Mouse (Mus musculus): ENCODE measurements around the gene Btrc. TPM values are rescaled to one million over a fixed set of nuclear protein-coding genes. Genes with fewer than 3 reads are reported as not detected.

Btrc gene
- polyA plus RNA-seq, 1 experiment from 2014 or later = 65.9 TPM

DNA sequence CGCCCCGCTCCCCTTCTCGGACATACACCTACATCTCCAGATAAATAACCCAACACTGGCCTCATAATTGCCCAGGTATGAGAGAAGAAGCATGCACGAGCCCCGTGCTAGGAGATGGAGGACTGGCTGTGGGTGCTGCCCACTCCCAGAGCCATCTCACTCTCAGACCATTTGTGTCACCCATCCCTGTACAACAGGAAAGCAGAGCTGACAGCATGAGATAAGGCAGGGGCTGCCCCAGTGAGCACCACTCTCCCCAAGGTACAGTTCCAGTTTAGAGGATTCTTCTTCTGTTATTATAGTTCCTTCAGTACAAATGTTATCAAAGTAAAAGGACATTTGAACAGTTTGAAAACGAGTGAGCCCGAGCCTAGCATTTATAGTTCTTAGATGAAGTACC lies 163.8 kb downstream of the Btrc start:
- Histone ChIP-seq H3K36me3 (replicated peaks) (peaks cover 24% of the 10 kb centered on the region), H3K4me3 (no peak overlapping the region), H3K9ac (no peak overlapping the region), H3K4me1 (no peaks in the 10 kb centered on the region), H3K27me3 (replicated peaks) (no peaks in the 10 kb centered on the region), H3K9me3 (no peaks in the 10 kb centered on the region), H3K4me2 (no peak overlapping the region), H3K27ac (no peak overlapping the region)
- WGBS = 94% methylated on average over 7 of the region's 7 CpGs
- no peak for ATAC-seq (replicated peaks)

DNA sequence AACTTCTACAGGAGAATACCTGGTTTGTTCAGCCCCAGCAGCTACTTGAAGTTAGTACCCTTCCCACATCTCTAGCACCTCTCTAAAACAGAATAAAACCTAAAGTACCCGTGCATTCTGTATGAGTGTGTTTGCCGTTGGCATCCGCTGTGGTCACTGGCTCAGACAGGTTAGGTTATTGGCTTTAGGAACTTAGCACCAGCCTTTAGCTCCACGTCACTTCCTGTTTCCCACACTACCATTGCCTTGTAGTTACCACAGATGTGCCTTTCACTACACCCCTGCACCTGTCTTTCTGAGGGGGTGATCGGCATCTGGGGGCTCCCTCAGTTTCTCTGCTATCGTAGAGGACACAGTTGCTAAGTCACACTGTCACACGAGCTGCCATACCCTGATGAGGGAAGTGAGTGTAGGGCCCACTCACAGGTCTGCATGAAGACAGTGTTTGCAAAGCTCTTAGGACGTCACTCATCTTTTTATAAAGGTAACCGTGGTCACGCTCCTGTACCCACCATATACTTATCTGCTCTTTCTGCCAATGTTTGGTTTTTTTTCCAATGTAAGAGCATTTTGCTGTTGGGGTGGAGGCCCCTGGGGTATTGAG lies 164.5 kb downstream of the Btrc start:
- peaks cover 24% of the 10 kb centered on the region for H3K36me3 ChIP-seq (replicated peaks)
- no peaks in the 10 kb centered on the region for H3K9me3 ChIP-seq
- 95% methylated on average over 10 of the region's 10 CpGs for WGBS

DNA sequence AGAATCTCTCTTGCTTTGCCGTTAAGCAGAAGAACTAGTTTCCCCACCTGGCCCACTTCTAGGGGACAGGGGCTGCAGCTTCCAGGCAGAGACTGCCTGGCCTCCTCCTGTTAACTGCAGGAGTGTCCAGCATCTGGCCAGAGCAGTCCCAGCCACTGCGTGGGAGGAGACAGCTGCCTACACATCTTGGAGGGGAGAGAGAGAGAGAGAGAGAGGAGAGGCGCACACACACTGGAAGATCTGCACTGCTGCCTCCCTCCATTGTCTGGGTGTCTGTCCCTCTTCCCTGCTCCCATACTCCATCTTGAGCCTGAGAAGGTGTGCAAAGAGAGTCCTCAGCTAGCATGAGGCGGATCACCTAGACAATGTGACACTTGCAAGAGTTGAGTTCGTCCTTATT lies 165.8 kb downstream of the Btrc start:
- peaks cover 23% of the 10 kb centered on the region for H3K36me3 ChIP-seq (replicated peaks)
- no peaks in the 10 kb centered on the region for H3K4me1 ChIP-seq
- H3K9ac ChIP-seq = no peak overlapping the region
- H3K9me3 ChIP-seq = no peaks in the 10 kb centered on the region
- WGBS = 91% methylated on average over 5 of the region's 5 CpGs
- no peak for ATAC-seq (replicated peaks)
- H3K27ac ChIP-seq = no peak overlapping the region
- no peak overlapping the region for H3K4me2 ChIP-seq
- no peak overlapping the region for H3K4me3 ChIP-seq
- no peaks in the 10 kb centered on the region for H3K27me3 ChIP-seq (replicated peaks)

More for the DNA sequence above, 164.5 kb downstream of the Btrc start:
- no peak for ATAC-seq (replicated peaks)
- Histone ChIP-seq H3K4me2 (no peak overlapping the region), H3K4me3 (no peak overlapping the region), H3K27me3 (replicated peaks) (no peaks in the 10 kb centered on the region), H3K9ac (no peak overlapping the region), H3K4me1 (no peaks in the 10 kb centered on the region), H3K27ac (no peak overlapping the region)

DNA sequence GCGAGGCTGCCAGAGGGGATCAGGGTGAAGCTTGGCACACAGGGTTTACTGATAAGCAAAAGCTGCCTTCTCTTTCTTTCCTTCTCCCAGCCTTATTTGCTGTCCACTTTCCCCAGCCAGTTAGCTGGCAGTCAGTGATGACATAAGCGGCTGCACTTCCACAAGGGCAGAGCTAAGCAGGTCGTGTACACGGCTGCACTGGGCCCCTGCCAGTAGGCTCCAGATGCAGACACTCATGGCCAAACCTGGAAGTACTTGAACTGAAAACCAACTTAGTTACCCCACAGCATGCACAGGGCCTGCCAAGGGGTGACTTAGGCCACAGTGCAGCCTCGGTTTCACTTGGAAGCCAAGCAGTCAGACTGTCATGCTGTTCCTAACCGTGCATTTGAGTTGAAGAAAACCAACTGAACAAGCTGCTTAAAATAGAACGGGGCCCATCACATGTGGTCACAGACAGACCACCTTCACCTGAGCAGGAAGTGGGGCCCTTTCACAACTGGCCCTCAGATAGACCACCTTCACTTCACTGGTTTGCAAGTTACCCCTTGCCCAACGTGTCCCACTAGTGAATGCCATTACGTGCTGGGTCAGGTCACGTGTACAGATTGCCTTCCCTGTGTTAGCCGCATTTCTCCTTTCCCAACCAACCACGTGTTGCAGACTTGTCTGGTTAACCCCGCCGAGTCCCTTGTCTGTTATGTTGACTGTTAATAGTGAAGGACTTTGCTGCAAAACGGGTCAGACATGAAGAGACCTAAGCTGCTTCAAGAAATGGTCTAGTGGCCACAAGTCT lies 166.9 kb downstream of the Btrc start:
- ATAC-seq (replicated peaks) = no peak
- Histone ChIP-seq H3K27me3 (replicated peaks) (no peaks in the 10 kb centered on the region), H3K4me3 (no peak overlapping the region), H3K4me1 (no peaks in the 10 kb centered on the region), H3K27ac (no peak overlapping the region), H3K36me3 (replicated peaks) (peaks cover 20% of the 10 kb centered on the region), H3K9me3 (no peaks in the 10 kb centered on the region), H3K4me2 (no peak overlapping the region), H3K9ac (no peak overlapping the region)
- WGBS = 86% methylated on average over 15 of the region's 15 CpGs

DNA sequence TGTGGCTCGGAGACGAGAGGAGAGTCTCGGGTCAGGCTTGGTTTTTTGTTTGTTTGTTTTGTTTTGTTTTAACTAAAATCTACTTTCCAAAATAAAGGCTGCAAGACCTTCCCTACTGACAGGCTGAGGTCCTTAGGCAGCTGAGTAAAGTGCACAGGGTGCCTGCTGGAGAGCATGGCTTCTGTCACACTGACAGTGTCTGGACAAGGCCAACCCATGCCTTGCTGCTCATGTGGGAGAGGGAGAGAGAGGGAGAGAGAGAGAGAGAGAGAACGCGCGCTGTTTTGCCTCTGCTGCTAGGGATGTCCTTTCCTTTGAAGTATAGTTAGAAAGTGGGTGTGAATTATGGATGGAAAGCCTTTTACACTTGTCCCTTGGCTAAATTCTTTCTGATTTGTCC lies 168.0 kb downstream of the Btrc start:
- no peaks in the 10 kb centered on the region for H3K4me1 ChIP-seq
- H3K27ac ChIP-seq = no peak overlapping the region
- H3K27me3 ChIP-seq (replicated peaks) = no peaks in the 10 kb centered on the region
- H3K9ac ChIP-seq = no peak overlapping the region
- WGBS = 73% methylated on average over 6 of the region's 6 CpGs
- peaks cover 20% of the 10 kb centered on the region for H3K36me3 ChIP-seq (replicated peaks)
- no peak for ATAC-seq (replicated peaks)
- no peaks in the 10 kb centered on the region for H3K9me3 ChIP-seq
- H3K4me3 ChIP-seq = no peak overlapping the region
- no peak overlapping the region for H3K4me2 ChIP-seq

DNA sequence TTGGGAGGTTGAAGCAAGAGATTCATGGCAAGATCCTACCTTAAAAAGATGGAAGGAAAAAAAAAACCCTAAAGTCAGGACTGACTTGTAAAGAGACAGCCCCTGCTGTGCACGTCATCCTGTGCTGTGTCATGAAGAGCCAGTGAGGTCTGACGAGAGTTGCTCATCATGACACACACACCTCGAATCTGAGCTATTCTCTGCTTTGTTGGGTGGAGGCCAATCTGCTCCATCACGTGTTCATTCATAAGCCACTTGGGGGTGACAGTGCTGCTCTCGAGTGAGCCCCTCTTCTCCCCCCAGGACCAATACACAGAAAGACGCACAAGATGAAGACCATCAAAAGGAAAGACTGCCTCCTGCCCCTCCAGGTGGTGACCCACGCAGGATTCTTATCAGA lies 170.1 kb downstream of the Btrc start:
- Histone ChIP-seq H3K36me3 (replicated peaks) (peaks cover 6% of the 10 kb centered on the region; the same call in 1 of the 2 replicates), H3K27me3 (replicated peaks) (no peaks in the 10 kb centered on the region), H3K4me1 (no peaks in the 10 kb centered on the region), H3K9ac (no peak overlapping the region), H3K4me3 (no peak overlapping the region), H3K4me2 (no peak overlapping the region), H3K27ac (no peak overlapping the region), H3K9me3 (no peaks in the 10 kb centered on the region)
- no peak for ATAC-seq (replicated peaks)
- 60% methylated on average over 7 of the region's 7 CpGs for WGBS

DNA sequence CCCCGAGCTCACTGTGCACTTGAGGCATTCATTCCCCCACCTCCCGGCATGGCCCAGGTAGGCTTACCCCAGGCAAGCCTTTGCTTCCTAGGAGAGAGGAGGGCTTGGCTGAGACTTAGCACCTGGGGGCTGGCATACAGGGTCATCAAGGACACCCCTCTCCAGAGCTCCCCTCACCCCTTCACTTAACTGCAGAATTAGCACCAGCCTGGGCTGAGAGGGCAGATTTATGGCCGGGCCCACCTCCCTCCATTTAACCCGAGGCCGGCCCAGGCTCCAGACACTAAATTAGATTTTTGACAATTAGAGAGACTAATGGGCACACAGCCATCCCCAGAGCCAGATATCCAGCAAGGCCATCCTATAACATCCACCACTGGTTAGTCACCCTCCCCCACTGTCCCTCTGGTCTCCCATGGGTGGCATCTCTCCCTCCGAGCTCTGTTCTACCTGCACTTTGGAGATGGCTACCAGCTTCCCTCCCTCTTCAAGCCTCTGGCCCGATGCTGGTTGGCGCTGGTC lies 171.7 kb downstream of the Btrc start:
- H3K4me3 ChIP-seq = no peak overlapping the region
- H3K4me1 ChIP-seq = peaks cover under 1% of the 10 kb centered on the region; the same call in 1 of the 2 replicates
- no peak for ATAC-seq (replicated peaks)
- no peaks in the 10 kb centered on the region for H3K36me3 ChIP-seq (replicated peaks)
- no peak overlapping the region for H3K4me2 ChIP-seq
- no peak overlapping the region for H3K27ac ChIP-seq
- no peaks in the 10 kb centered on the region for H3K27me3 ChIP-seq (replicated peaks)
- 79% methylated on average over 8 of the region's 8 CpGs for WGBS
- H3K9me3 ChIP-seq = no peaks in the 10 kb centered on the region
- H3K9ac ChIP-seq = no peak overlapping the region

DNA sequence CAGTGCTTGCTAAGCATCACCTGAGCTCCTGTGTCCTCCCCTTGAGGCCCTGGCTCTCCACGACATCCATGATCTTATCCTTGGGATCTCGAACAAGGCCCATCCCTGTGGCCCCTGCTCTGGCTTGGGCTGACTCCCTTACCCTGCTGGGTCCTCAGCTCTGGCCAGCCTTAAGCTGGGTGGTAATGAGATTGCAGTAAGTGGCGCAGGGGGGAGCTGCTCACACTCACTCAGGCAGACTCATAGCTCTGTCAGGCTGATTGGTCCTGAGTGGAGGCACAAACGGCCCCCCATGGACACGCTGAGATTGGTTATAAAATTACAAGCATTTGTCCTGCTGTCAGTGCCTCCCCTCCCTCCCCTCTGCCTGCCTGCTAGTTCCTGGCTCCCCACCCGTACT lies 172.4 kb downstream of the Btrc start:
- H3K9ac ChIP-seq = no peak overlapping the region
- no peak overlapping the region for H3K4me2 ChIP-seq
- 62% methylated on average over 6 of the region's 6 CpGs for WGBS
- no peak for ATAC-seq (replicated peaks)
- H3K9me3 ChIP-seq = no peaks in the 10 kb centered on the region
- no peak overlapping the region for H3K27ac ChIP-seq
- H3K4me1 ChIP-seq = peaks cover 7% of the 10 kb centered on the region
- no peak overlapping the region for H3K4me3 ChIP-seq
- H3K36me3 ChIP-seq (replicated peaks) = no peaks in the 10 kb centered on the region
- H3K27me3 ChIP-seq (replicated peaks) = no peaks in the 10 kb centered on the region

DNA sequence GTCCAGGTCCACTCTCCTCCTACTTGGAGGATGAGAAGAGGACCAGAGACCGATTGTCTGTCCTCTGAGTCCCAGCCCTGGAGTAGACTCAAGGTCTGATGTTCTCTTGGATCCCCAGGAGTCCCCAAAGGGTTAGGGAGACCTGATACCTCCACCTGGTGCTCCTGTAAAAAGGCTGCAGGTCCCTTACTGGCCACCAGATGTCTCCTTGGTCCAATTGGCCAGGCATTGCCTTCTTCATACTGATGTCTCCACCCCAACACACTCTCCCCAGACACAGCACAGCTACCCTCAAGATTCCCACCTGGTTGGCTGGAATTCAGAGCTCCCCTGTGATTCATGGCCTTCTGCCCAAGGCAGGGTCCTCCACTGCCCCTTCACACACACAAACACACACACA lies 174.0 kb downstream of the Btrc start:
- Histone ChIP-seq H3K36me3 (replicated peaks) (no peaks in the 10 kb centered on the region), H3K4me2 (no peak overlapping the region), H3K27ac (no peak overlapping the region), H3K9me3 (no peaks in the 10 kb centered on the region), H3K4me3 (no peak overlapping the region), H3K4me1 (peaks cover 15% of the 10 kb centered on the region), H3K9ac (no peak overlapping the region), H3K27me3 (replicated peaks) (peaks cover 5% of the 10 kb centered on the region)
- ATAC-seq (replicated peaks) = no peak
- WGBS = 42% methylated on average over 1 of the region's 1 CpGs

DNA sequence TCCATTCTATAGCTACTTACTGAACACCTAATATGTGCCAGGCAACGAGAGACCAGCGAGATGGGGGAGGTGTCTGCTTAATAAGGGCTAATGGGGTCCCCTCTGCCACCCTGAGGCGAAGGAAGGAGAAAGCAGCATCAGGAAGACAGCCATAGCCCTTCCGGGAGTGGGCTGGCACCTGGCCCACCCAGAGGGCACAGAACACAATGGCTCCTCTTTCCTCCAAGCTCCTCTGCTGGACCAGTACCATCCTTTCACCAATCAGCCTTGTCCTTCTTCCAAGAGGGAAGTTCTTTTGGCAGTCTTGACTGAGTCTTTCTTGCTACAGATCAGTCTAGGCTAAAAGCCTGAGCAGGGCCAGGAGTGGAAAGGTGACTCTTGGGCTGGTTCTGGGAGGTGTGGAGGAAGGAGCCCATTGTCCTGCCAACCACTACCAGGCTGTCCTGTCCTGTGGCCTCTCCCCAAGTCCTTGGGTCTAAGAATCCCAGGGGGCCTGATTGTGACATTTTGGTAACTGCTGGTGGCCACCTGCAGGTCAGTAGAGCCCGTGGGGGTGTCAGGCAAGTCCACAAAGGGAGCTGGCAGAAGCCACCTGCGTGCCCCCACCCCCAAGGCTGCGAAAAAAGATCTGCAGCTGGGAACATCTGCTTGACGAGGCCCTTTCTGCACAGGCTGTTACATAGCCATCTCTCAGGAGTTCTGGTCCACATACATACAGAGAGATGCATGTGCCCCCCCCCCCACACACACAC lies 177.3 kb downstream of the Btrc start:
- peak overlapping the region; percentile 81 for H3K4me2 ChIP-seq
- peaks cover 29% of the 10 kb centered on the region for H3K27me3 ChIP-seq (replicated peaks)
- H3K4me1 ChIP-seq = peaks cover 23% of the 10 kb centered on the region
- H3K9ac ChIP-seq = peak overlapping the region; percentile 50
- H3K36me3 ChIP-seq (replicated peaks) = no peaks in the 10 kb centered on the region
- no peak overlapping the region for H3K27ac ChIP-seq
- peak; percentile 13; the same call in 1 of the 2 replicates for ATAC-seq (replicated peaks)
- peak overlapping the region; percentile 43 for H3K4me3 ChIP-seq
- no peaks in the 10 kb centered on the region for H3K9me3 ChIP-seq
- WGBS = 24% methylated on average over 8 of the region's 8 CpGs

DNA sequence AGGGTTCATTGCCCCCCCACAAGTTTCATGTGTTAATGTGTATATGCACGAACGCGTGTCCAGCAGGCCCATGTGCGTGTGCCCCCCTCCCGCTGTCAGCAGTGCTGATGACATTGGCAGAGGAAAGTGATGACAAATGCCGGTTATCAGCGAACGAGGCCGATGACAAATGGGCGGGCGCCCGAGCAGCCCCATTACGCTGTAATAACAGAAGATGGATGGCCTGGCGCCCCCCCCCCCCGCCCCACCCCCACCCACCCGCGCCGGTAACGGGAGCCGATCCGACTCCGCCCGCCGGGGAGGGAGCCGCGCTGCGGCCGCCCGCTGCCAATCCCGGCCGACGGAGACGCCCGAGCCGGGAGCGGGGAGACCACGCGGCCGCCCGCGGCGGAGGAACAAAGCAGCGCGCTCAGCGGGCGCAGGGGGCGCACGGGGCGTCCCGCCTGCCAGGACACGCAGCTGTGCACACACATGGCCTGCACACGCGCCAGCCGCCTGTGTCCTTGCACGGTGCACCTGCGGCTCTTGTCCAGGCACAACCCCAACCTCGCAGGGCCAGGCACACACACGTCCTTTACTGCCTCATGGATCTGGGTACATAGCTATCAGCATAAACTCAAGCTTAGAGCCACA lies 178.0 kb downstream of the Btrc start:
- peak; percentile 65 for ATAC-seq (replicated peaks)
- Histone ChIP-seq H3K9ac (peak overlapping the region; percentile 50), H3K27ac (peak overlapping the region; percentile 55), H3K9me3 (no peaks in the 10 kb centered on the region), H3K27me3 (replicated peaks) (peaks cover 36% of the 10 kb centered on the region), H3K4me1 (peaks cover 23% of the 10 kb centered on the region), H3K4me3 (peak overlapping the region; percentile 43), H3K36me3 (replicated peaks) (no peaks in the 10 kb centered on the region), H3K4me2 (peak overlapping the region; percentile 81)
- WGBS = under 1% methylated on average over 34 of the region's 58 CpGs

DNA sequence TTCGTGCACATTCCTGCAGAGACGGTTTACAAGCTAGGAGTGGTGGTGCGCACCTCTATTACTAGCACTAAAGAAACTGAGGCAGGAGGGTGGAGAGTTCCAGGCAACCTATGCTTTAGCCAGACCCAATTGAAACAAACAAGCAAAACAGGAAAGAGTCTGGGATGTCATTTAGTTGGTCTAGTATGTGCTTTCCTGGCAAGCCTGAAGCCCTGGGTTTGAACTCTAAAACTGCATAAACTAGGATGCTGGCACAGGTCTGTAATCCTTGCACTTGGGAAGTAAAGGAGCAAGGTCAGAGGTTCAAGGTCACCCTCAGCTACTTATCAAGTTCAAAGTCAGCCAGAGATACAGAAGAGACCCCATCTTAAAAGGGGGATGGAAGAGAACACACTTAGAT lies 178.5 kb downstream of the Btrc start:
- no peaks in the 10 kb centered on the region for H3K9me3 ChIP-seq
- H3K27me3 ChIP-seq (replicated peaks) = peaks cover 41% of the 10 kb centered on the region

More for the DNA sequence above, 178.5 kb downstream of the Btrc start:
- H3K9ac ChIP-seq = peak overlapping the region; percentile 50
- H3K27ac ChIP-seq = peak overlapping the region; percentile 55
- H3K4me1 ChIP-seq = peaks cover 23% of the 10 kb centered on the region
- H3K4me3 ChIP-seq = peak overlapping the region; percentile 43
- H3K4me2 ChIP-seq = peak overlapping the region; percentile 81
- no peaks in the 10 kb centered on the region for H3K36me3 ChIP-seq (replicated peaks)
- 16% methylated on average over 3 of the region's 3 CpGs for WGBS
- no peak; the same call in 1 of the 2 replicates for ATAC-seq (replicated peaks)

Measured in midbrain, embryonic 15.5 days (tissue).